Mouse (Mus musculus): Measurements from ENCODE around the gene Olfr467. TPM values are rescaled to one million over a fixed set of nuclear protein-coding genes. Genes with fewer than 3 reads are reported as not detected.

The Olfr467 gene
- not detected in 2 replicates for polyA plus RNA-seq (2011; ENCODE audit: insufficient read depth, insufficient read length, low read depth, missing spikeins)

GRCm38 (mm10) chr7:107811963-107812362, at the start of gene Olfr467:
TSS of gene Olfr467 (plus strand) at chr7:107812263.
- H3K4me3 ChIP-seq (ENCODE audit: low read depth, low read length): no peak within 1 kb of the TSS
- H3K27me3 ChIP-seq (ENCODE audit: control insufficient read depth, insufficient read depth, low read length, poor library complexity, severe bottlenecking): no peaks in the 10 kb centered on the region
- H3K36me3 ChIP-seq (ENCODE audit: control insufficient read depth, insufficient read depth, low read length, poor library complexity, severe bottlenecking): no peaks in the 10 kb centered on the region
- no peaks in the 10 kb centered on the region for H3K9me3 ChIP-seq (replicated peaks; ENCODE audit: control insufficient read depth, insufficient read depth, low read length, poor library complexity, severe bottlenecking)
- TF ChIP-seq EP300 (IDR thresholded peaks at IDR 0.05; ENCODE audit: insufficient read depth, low read depth, low read length) (no peak), POLR2A (IDR thresholded peaks at IDR 0.05; ENCODE audit: insufficient read depth, low read length) (no peak), CTCF (IDR thresholded peaks at IDR 0.05; ENCODE audit: low read depth, low read length) (no peak)
- H3K4me1 ChIP-seq (ENCODE audit: control insufficient read depth, insufficient read depth, low read length): no peaks in the 10 kb centered on the region
- H3K9ac ChIP-seq (ENCODE audit: low read depth, poor library complexity, severe bottlenecking): no peak within 1 kb of the TSS
- no peak within 1 kb of the TSS for H3K27ac ChIP-seq (ENCODE audit: insufficient read depth, low read length)

GRCm38 (mm10) chr7:107770812-107771211, 41.3 kb upstream of the Olfr467 start:
- no peak overlapping the region for H3K9ac ChIP-seq (ENCODE audit: low read depth, poor library complexity, severe bottlenecking)
- H3K27me3 ChIP-seq (ENCODE audit: control insufficient read depth, insufficient read depth, low read length, poor library complexity, severe bottlenecking): no peaks in the 10 kb centered on the region
- peaks cover 11% of the 10 kb centered on the region for H3K9me3 ChIP-seq (replicated peaks; ENCODE audit: control insufficient read depth, insufficient read depth, low read length, poor library complexity, severe bottlenecking)
- peaks cover 1% of the 10 kb centered on the region for H3K4me1 ChIP-seq (ENCODE audit: control insufficient read depth, insufficient read depth, low read length)
- H3K4me3 ChIP-seq (ENCODE audit: low read depth, low read length): no peak overlapping the region
- peak overlapping the region; percentile 71 for H3K27ac ChIP-seq (ENCODE audit: insufficient read depth, low read length)
- H3K36me3 ChIP-seq (ENCODE audit: control insufficient read depth, insufficient read depth, low read length, poor library complexity, severe bottlenecking): no peaks in the 10 kb centered on the region
- TF ChIP-seq EP300 (IDR thresholded peaks at IDR 0.05; ENCODE audit: insufficient read depth, low read depth, low read length) (no peak), CTCF (IDR thresholded peaks at IDR 0.05; ENCODE audit: low read depth, low read length) (no peak), POLR2A (IDR thresholded peaks at IDR 0.05; ENCODE audit: insufficient read depth, low read length) (no peak)

- Histone ChIP-seq H3K4me1 (ENCODE audit: control insufficient read depth, insufficient read depth, low read length) (no peaks in the 10 kb centered on the region), H3K27ac (ENCODE audit: insufficient read depth, low read length) (no peak overlapping the region), H3K36me3 (ENCODE audit: control insufficient read depth, insufficient read depth, low read length, poor library complexity, severe bottlenecking) (no peaks in the 10 kb centered on the region), H3K9me3 (replicated peaks; ENCODE audit: control insufficient read depth, insufficient read depth, low read length, poor library complexity, severe bottlenecking) (no peaks in the 10 kb centered on the region), H3K9ac (ENCODE audit: low read depth, poor library complexity, severe bottlenecking) (no peak overlapping the region), H3K4me3 (ENCODE audit: low read depth, low read length) (no peak overlapping the region), H3K27me3 (ENCODE audit: control insufficient read depth, insufficient read depth, low read length, poor library complexity, severe bottlenecking) (no peaks in the 10 kb centered on the region; the same call in 1 of the 2 replicates)
- no peak for TF ChIP-seq POLR2A (IDR thresholded peaks at IDR 0.05; ENCODE audit: insufficient read depth, low read length)
- TF ChIP-seq CTCF (IDR thresholded peaks at IDR 0.05; ENCODE audit: low read depth, low read length): no peak
- no peak for TF ChIP-seq EP300 (IDR thresholded peaks at IDR 0.05; ENCODE audit: insufficient read depth, low read depth, low read length)
These were observed 33.8 kb upstream of the Olfr467 start for GRCm38 (mm10) chr7:107778216-107778615.

GRCm38 (mm10) chr7:107779611-107780010, 32.5 kb upstream of the Olfr467 start:
- Histone ChIP-seq H3K36me3 (ENCODE audit: control insufficient read depth, insufficient read depth, low read length, poor library complexity, severe bottlenecking) (no peaks in the 10 kb centered on the region), H3K4me3 (ENCODE audit: low read depth, low read length) (no peak overlapping the region), H3K9ac (ENCODE audit: low read depth, poor library complexity, severe bottlenecking) (no peak overlapping the region), H3K27ac (ENCODE audit: insufficient read depth, low read length) (no peak overlapping the region), H3K4me1 (ENCODE audit: control insufficient read depth, insufficient read depth, low read length) (no peaks in the 10 kb centered on the region), H3K27me3 (ENCODE audit: control insufficient read depth, insufficient read depth, low read length, poor library complexity, severe bottlenecking) (no peaks in the 10 kb centered on the region; the same call in 1 of the 2 replicates), H3K9me3 (replicated peaks; ENCODE audit: control insufficient read depth, insufficient read depth, low read length, poor library complexity, severe bottlenecking) (no peaks in the 10 kb centered on the region)
- peak; percentile 2 for TF ChIP-seq CTCF (IDR thresholded peaks at IDR 0.05; ENCODE audit: low read depth, low read length)
- no peak for TF ChIP-seq EP300 (IDR thresholded peaks at IDR 0.05; ENCODE audit: insufficient read depth, low read depth, low read length)

- H3K9ac ChIP-seq (ENCODE audit: low read depth, poor library complexity, severe bottlenecking): no peak overlapping the region
- no peaks in the 10 kb centered on the region for H3K36me3 ChIP-seq (ENCODE audit: control insufficient read depth, insufficient read depth, low read length, poor library complexity, severe bottlenecking)
- no peak overlapping the region for H3K4me3 ChIP-seq (ENCODE audit: low read depth, low read length)
- no peak overlapping the region for H3K27ac ChIP-seq (ENCODE audit: insufficient read depth, low read length)
- TF ChIP-seq CTCF (IDR thresholded peaks at IDR 0.05; ENCODE audit: low read depth, low read length) (no peak), EP300 (IDR thresholded peaks at IDR 0.05; ENCODE audit: insufficient read depth, low read depth, low read length) (no peak), POLR2A (IDR thresholded peaks at IDR 0.05; ENCODE audit: insufficient read depth, low read length) (no peak)
- no peaks in the 10 kb centered on the region for H3K9me3 ChIP-seq (replicated peaks; ENCODE audit: control insufficient read depth, insufficient read depth, low read length, poor library complexity, severe bottlenecking)
- H3K4me1 ChIP-seq (ENCODE audit: control insufficient read depth, insufficient read depth, low read length): no peaks in the 10 kb centered on the region
- no peaks in the 10 kb centered on the region for H3K27me3 ChIP-seq (ENCODE audit: control insufficient read depth, insufficient read depth, low read length, poor library complexity, severe bottlenecking)
These were observed 24.0 kb upstream of the Olfr467 start for GRCm38 (mm10) chr7:107787977-107788620.

GRCm38 (mm10) chr7:107796500-107796899, 15.6 kb upstream of the Olfr467 start:
- H3K27ac ChIP-seq (ENCODE audit: insufficient read depth, low read length): no peak overlapping the region
- no peaks in the 10 kb centered on the region for H3K36me3 ChIP-seq (ENCODE audit: control insufficient read depth, insufficient read depth, low read length, poor library complexity, severe bottlenecking)
- no peaks in the 10 kb centered on the region for H3K27me3 ChIP-seq (ENCODE audit: control insufficient read depth, insufficient read depth, low read length, poor library complexity, severe bottlenecking)
- no peak overlapping the region for H3K9ac ChIP-seq (ENCODE audit: low read depth, poor library complexity, severe bottlenecking)
- TF ChIP-seq CTCF (IDR thresholded peaks at IDR 0.05; ENCODE audit: low read depth, low read length) (no peak), EP300 (IDR thresholded peaks at IDR 0.05; ENCODE audit: insufficient read depth, low read depth, low read length) (no peak), POLR2A (IDR thresholded peaks at IDR 0.05; ENCODE audit: insufficient read depth, low read length) (no peak)
- H3K4me1 ChIP-seq (ENCODE audit: control insufficient read depth, insufficient read depth, low read length): no peaks in the 10 kb centered on the region
- no peaks in the 10 kb centered on the region for H3K9me3 ChIP-seq (replicated peaks; ENCODE audit: control insufficient read depth, insufficient read depth, low read length, poor library complexity, severe bottlenecking)
- no peak overlapping the region for H3K4me3 ChIP-seq (ENCODE audit: low read depth, low read length)

Data from ES-Bruce4 (cell line).